Mouse (Mus musculus) testis, adult 2 months (tissue): ENCODE measurements around the gene Ep400.

ENCODE experiments used
- CTCF ChIP-seq: fragments of 200-500 bp; IDR thresholded peaks from 2 replicates; pipeline ENCODE4 v1.5.1; 2012; ENCODE audit warnings: low read depth, mild to moderate bottlenecking, inconsistent platforms, low read length, moderate library complexity; ENCODE audit not compliant: control insufficient read depth, insufficient read depth, insufficient replicate concordance
- POLR2A ChIP-seq: fragments of 200-500 bp; IDR thresholded peaks from 2 replicates; pipeline ENCODE4 v1.6.1; 2012; ENCODE audit warnings: low read depth, mild to moderate bottlenecking, inconsistent platforms, low read length, moderate library complexity; ENCODE audit not compliant: control insufficient read depth

DNA sequence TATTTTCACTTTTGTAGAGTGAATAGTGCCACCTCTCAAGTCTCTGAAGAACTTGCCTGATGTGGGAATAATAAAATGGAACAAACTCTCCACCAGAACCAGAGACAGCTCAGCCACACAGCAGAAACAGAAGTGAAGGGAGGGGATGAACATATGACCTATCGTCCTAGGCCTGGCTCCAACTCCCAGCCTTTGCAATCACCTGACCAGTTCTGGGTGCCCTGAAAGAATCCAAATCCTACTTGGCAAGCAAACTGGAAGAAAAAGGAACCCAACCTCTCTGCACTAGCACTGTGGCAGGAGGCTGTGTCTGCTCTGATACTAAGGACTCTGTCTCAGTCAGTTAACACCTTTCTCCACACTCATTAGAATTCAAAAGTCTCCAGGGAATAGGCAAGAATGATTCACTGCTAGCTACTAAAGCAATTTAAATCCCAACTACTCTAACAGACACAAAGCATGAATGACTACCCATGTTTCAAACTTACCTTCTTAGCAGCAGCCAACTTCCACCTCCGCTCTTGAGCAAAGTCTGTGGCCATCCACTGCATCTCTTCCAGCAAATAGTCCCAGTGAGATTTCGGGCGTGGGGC is 37.2 kb downstream of the Ep400 start:
- TF ChIP-seq CTCF (no peak), POLR2A (no peak)
